In the genomic region with DNA sequence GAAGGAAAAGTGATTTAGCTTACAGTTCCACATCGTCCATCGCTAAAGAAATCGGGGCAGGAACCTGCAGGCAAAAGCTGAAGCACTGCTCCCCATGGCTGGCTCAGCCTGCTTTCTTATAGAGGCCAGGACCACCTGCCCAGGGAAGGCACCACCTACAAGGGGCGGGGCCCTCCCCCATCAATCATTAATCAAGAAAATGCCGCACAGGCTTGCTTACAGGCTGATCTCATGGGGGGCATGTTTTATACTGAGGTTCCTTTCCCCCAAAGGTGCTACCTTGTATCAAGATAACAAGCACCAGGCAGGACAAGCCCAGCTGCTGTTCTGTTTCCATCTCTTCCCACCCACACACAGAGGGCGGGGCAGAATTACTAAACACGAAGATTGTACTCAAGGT, we compare ENCODE assay signal across 26 mouse cellular contexts. TPM values are rescaled to one million over a fixed set of nuclear protein-coding genes. Genes with fewer than 3 reads are reported as not detected.
DNase-seq lines count a peak whose midpoint lies in the region; ATAC-seq and TF ChIP-seq lines count a peak whose summit lies in the region.
"Had no signal": no experiment of that assay in that cellular context is flagged by ENCODE, and none has a peak within 500 bp of the region (broad histone marks: within the 10 kb centered on the region; RNA-seq: fewer than 3 reads in every experiment).

No protein-coding gene starts in this region.

- TF ChIP-seq POLR2A in MEL (IDR thresholded peaks at IDR 0.05; ENCODE audit: control insufficient read depth in 1 of 2, insufficient read depth in 1 of 2, low read depth in 1 of 2, low read length in 2 of 2, poor library complexity in 1 of 2), result no peak

- intact Hi-C loops in heart, postnatal 25 days (cut with DNase I), result no loop called here

- DNase-seq in heart, embryonic 10.5 days (ENCODE audit: low spot score), result peak; percentile 27
- DNase-seq in heart, postnatal 25 days (ENCODE audit: low spot score), result no peak
- peak; percentile 15 for DNase-seq in liver, postnatal 0 days
- DNase-seq in liver, embryonic 11.5 days (ENCODE audit: low spot score), result no peak
- peak; percentile 11 for DNase-seq in MEL (ENCODE audit: low read depth, low spot score)
- DNase-seq in yolk sac, embryonic 10.5 days (ENCODE audit: low spot score), result peak; percentile 18
- DNase-seq in frontal cortex, postnatal 14 days (ENCODE audit: low spot score in 2 of 2), result no peak
- DNase-seq: adrenal gland, adult 2 months; adrenal gland, postnatal 14 days; B cell, adult 2 months; cerebellum, adult 11 months; cerebellum, adult 2 months; cerebellum, adult 9-11 months; cerebellum, postnatal 25 days; forebrain, postnatal 0 days; gastrocnemius, postnatal 10 days; gastrocnemius, postnatal 36 days; heart, postnatal 14 days had no signal

- no peaks in the 10 kb centered on the region for H3K79me2 ChIP-seq in MEL (ENCODE audit: control insufficient read depth, insufficient read depth, low read length, poor library complexity)

- H3K27ac ChIP-seq in heart, embryonic 10.5 days, result no peak overlapping the region
- H3K27ac ChIP-seq in liver, postnatal 0 days (ENCODE audit: low read depth), result no peak overlapping the region
- H3K27ac ChIP-seq in liver, embryonic 11.5 days (ENCODE audit: low read depth, low read length), result no peak overlapping the region
- no peak overlapping the region for H3K27ac ChIP-seq in MEL (ENCODE audit: control insufficient read depth, low read depth, low read length)
- H3K27ac ChIP-seq: embryonic facial prominence, embryonic 12.5 days; embryonic facial prominence, embryonic 15.5 days; heart, embryonic 13.5 days; hindbrain, embryonic 12.5 days; hindbrain, embryonic 15.5 days had no signal

- no peak overlapping the region for H3K4me2 ChIP-seq in liver, postnatal 0 days (ENCODE audit: low read depth, low read length)
- no peak overlapping the region for H3K4me2 ChIP-seq in liver, embryonic 11.5 days
- H3K4me2 ChIP-seq: embryonic facial prominence, embryonic 12.5 days; embryonic facial prominence, embryonic 15.5 days; heart, embryonic 13.5 days; hindbrain, embryonic 12.5 days; hindbrain, embryonic 15.5 days had no signal

- no peak for TF ChIP-seq RAD21 in MEL (IDR thresholded peaks at IDR 0.05; ENCODE audit: low read depth, low read length)

- TF ChIP-seq EP300 in liver, postnatal 0 days (IDR thresholded peaks at IDR 0.05; ENCODE audit: low read depth), result no peak
- TF ChIP-seq EP300 in MEL (IDR thresholded peaks at IDR 0.05; ENCODE audit: low read depth in 1 of 2, low read length in 2 of 2), result no peak

- 48% methylated on average over 7 of the region's 7 CpGs for WGBS in heart, embryonic 10.5 days
- WGBS in liver, postnatal 0 days (ENCODE audit: insufficient replicate concordance), result 48% methylated on average over 7 of the region's 7 CpGs
- WGBS in liver, embryonic 11.5 days, result 52% methylated on average over 7 of the region's 7 CpGs

- H3K4me1 ChIP-seq in heart, embryonic 10.5 days, result peaks cover 11% of the 10 kb centered on the region
- 0 out of 2 replicates have a peak, but pooled peaks cover 5% of the 10 kb centered on the region for H3K4me1 ChIP-seq in liver, postnatal 0 days (ENCODE audit: insufficient read depth)
- no peaks in the 10 kb centered on the region for H3K4me1 ChIP-seq in liver, embryonic 11.5 days (replicated peaks; ENCODE audit: control insufficient read depth, insufficient read depth, low read length)
- no peaks in the 10 kb centered on the region for H3K4me1 ChIP-seq in MEL (ENCODE audit: control insufficient read depth in 1 of 2, insufficient read depth in 2 of 2, low read length in 2 of 2)
- H3K4me1 ChIP-seq: hindbrain, embryonic 12.5 days; hindbrain, embryonic 15.5 days had no signal

- H3K9me3 ChIP-seq in heart, embryonic 10.5 days, result no peaks in the 10 kb centered on the region
- no peaks in the 10 kb centered on the region for H3K9me3 ChIP-seq in liver, postnatal 0 days (ENCODE audit: low read length)
- no peaks in the 10 kb centered on the region for H3K9me3 ChIP-seq in liver, embryonic 11.5 days (ENCODE audit: control insufficient read depth, low read length)
- H3K9me3 ChIP-seq in MEL (replicated peaks; ENCODE audit: insufficient read depth, low read length), result no peaks in the 10 kb centered on the region
- H3K9me3 ChIP-seq: embryonic facial prominence, embryonic 12.5 days; embryonic facial prominence, embryonic 15.5 days; G1E; heart, embryonic 13.5 days; hindbrain, embryonic 12.5 days; hindbrain, embryonic 15.5 days had no signal

- H3K36me3 ChIP-seq in heart, embryonic 10.5 days, result no peaks in the 10 kb centered on the region
- no peaks in the 10 kb centered on the region for H3K36me3 ChIP-seq in liver, postnatal 0 days (replicated peaks; ENCODE audit: insufficient read depth, low read length)
- no peaks in the 10 kb centered on the region for H3K36me3 ChIP-seq in liver, embryonic 11.5 days (ENCODE audit: control insufficient read depth, insufficient read depth, low read length)
- H3K36me3 ChIP-seq in MEL (ENCODE audit: control insufficient read depth in 1 of 2, insufficient read depth in 2 of 2, low read length in 2 of 2), result no peaks in the 10 kb centered on the region
- H3K36me3 ChIP-seq: embryonic facial prominence, embryonic 12.5 days; embryonic facial prominence, embryonic 15.5 days; G1E; heart, embryonic 13.5 days; hindbrain, embryonic 12.5 days; hindbrain, embryonic 15.5 days had no signal

- H3K9ac ChIP-seq in liver, postnatal 0 days (replicated peaks), result no peak overlapping the region
- H3K9ac ChIP-seq in liver, embryonic 11.5 days (ENCODE audit: low read depth, low read length), result no peak overlapping the region
- H3K9ac ChIP-seq in MEL (ENCODE audit: control insufficient read depth, low read depth, low read length, poor library complexity, severe bottlenecking), result no peak overlapping the region
- H3K9ac ChIP-seq: embryonic facial prominence, embryonic 12.5 days; embryonic facial prominence, embryonic 15.5 days; forebrain, postnatal 0 days; heart, embryonic 13.5 days; hindbrain, embryonic 12.5 days; hindbrain, embryonic 15.5 days had no signal

- no peak for TF ChIP-seq CTCF in liver, postnatal 0 days (IDR thresholded peaks at IDR 0.05; ENCODE audit: low read depth)
- TF ChIP-seq CTCF in MEL (IDR thresholded peaks at IDR 0.05 in 2 of 3, conservative IDR thresholded peaks at IDR 0.05 in 1 of 3; ENCODE audit: control insufficient read depth in 1 of 3, insufficient read depth in 1 of 3, low read depth in 2 of 3, low read length in 3 of 3, poor library complexity in 1 of 3, severe bottlenecking in 1 of 3), result no peak

- no peak for ATAC-seq in liver, postnatal 0 days
- no peak for ATAC-seq in liver, embryonic 11.5 days (replicated peaks; ENCODE audit: low FRiP score)
- ATAC-seq: forebrain, embryonic 14.5 days; forebrain, postnatal 0 days had no signal

- H3K4me3 ChIP-seq in heart, embryonic 10.5 days, result no peak overlapping the region
- no peak overlapping the region for H3K4me3 ChIP-seq in liver, postnatal 0 days (ENCODE audit: low read depth, low read length)
- no peak overlapping the region for H3K4me3 ChIP-seq in liver, embryonic 11.5 days (ENCODE audit: low read depth, low read length)
- H3K4me3 ChIP-seq in MEL (ENCODE audit: control insufficient read depth in 1 of 2, insufficient read depth in 1 of 2, low read depth in 2 of 2, low read length in 2 of 2), result no peak overlapping the region
- H3K4me3 ChIP-seq: embryonic facial prominence, embryonic 12.5 days; embryonic facial prominence, embryonic 15.5 days; heart, embryonic 13.5 days; hindbrain, embryonic 12.5 days; hindbrain, embryonic 15.5 days had no signal

- H3K27me3 ChIP-seq in heart, embryonic 10.5 days (ENCODE audit: insufficient read depth, poor library complexity, severe bottlenecking), result peaks cover 9% of the 10 kb centered on the region; the same call in 1 of the 2 replicates
- H3K27me3 ChIP-seq in liver, postnatal 0 days (ENCODE audit: insufficient read depth, low read length), result no peaks in the 10 kb centered on the region
- no peaks in the 10 kb centered on the region for H3K27me3 ChIP-seq in liver, embryonic 11.5 days (replicated peaks; ENCODE audit: control insufficient read depth, insufficient read depth, low read length)
- H3K27me3 ChIP-seq in MEL (ENCODE audit: control insufficient read depth in 1 of 2, insufficient read depth in 2 of 2, low read length in 2 of 2), result no peaks in the 10 kb centered on the region; a peak in 2 of 4 replicates
- H3K27me3 ChIP-seq: CH12.LX; embryonic facial prominence, embryonic 12.5 days; embryonic facial prominence, embryonic 15.5 days; heart, embryonic 13.5 days; hindbrain, embryonic 12.5 days; hindbrain, embryonic 15.5 days had no signal

TF ChIP-seq in MEL, 35 proteins besides CTCF, POLR2A, EP300 and RAD21:
- TF ChIP-seq MAFK (IDR thresholded peaks at IDR 0.05; ENCODE audit: borderline replicate concordance, low read depth, low read length) (no peak), CHD1 (IDR thresholded peaks at IDR 0.05; ENCODE audit: low read depth, low read length) (no peak), ELF1 (IDR thresholded peaks at IDR 0.05; ENCODE audit: low read depth, low read length) (no peak), GABPA (IDR thresholded peaks at IDR 0.05; ENCODE audit: low read depth, low read length) (no peak), TCF12 (IDR thresholded peaks at IDR 0.05; ENCODE audit: low read depth, low read length) (no peak), POLR2AphosphoS5 (IDR thresholded peaks at IDR 0.05; ENCODE audit: borderline replicate concordance, low read depth, low read length) (no peak), HCFC1 (IDR thresholded peaks at IDR 0.05; ENCODE audit: low read depth, low read length) (no peak), NRF1 (IDR thresholded peaks at IDR 0.05; ENCODE audit: insufficient read depth, low read depth, low read length, poor library complexity, severe bottlenecking) (no peak)

RNA-seq across cellular contexts. Expression of gene Pitpnb, which starts 31.9 kb away (rescaled TPM):
- polyA plus RNA-seq in heart, embryonic 10.5 days (2016; fragmentation: Nextera tagmentation; extraction: Ambion mirVana), result 93.7 and 105 TPM in 2 replicates
- total RNA-seq in heart, postnatal 25 days (2021), result 10 to 100 TPM; 38.1 to 38.4 TPM
- polyA plus RNA-seq in liver, postnatal 0 days (2015; fragmentation: Nextera tagmentation; extraction: Ambion mirVana), result 37.6 and 40.2 TPM in 2 replicates
- polyA plus RNA-seq in liver, embryonic 11.5 days (2014; fragmentation: Nextera tagmentation; extraction: Ambion mirVana), result 81.0 and 85.3 TPM in 2 replicates
- 21.8 and 22.8 TPM in 2 replicates for total RNA-seq in MEL (2012; rRNA removed)
- polyA plus RNA-seq in MEL (2012; ENCODE audit: insufficient read depth in 1 of 2, insufficient read length in 2 of 2, low read depth in 1 of 2, low replicate concordance in 2 of 2, missing spikeins in 1 of 2), result 100 to 1,000 TPM in 1 of 2 experiments, 10 to 100 TPM in 1; 88.5 to 111 TPM

Comparison
In these comparisons a context has a peak if more than half of its experiments do, and no peak if none do; other contexts are left out.
1. DNase-seq: peak in heart, embryonic 10.5 days (single experiment), liver, postnatal 0 days (single experiment), MEL (single experiment) and yolk sac, embryonic 10.5 days (single experiment); none in heart, postnatal 25 days (single experiment), liver, embryonic 11.5 days (single experiment) and frontal cortex, postnatal 14 days (0 of 2).